Comparison of ENCODE assay signal across 8 mouse cellular contexts in the genomic region with DNA sequence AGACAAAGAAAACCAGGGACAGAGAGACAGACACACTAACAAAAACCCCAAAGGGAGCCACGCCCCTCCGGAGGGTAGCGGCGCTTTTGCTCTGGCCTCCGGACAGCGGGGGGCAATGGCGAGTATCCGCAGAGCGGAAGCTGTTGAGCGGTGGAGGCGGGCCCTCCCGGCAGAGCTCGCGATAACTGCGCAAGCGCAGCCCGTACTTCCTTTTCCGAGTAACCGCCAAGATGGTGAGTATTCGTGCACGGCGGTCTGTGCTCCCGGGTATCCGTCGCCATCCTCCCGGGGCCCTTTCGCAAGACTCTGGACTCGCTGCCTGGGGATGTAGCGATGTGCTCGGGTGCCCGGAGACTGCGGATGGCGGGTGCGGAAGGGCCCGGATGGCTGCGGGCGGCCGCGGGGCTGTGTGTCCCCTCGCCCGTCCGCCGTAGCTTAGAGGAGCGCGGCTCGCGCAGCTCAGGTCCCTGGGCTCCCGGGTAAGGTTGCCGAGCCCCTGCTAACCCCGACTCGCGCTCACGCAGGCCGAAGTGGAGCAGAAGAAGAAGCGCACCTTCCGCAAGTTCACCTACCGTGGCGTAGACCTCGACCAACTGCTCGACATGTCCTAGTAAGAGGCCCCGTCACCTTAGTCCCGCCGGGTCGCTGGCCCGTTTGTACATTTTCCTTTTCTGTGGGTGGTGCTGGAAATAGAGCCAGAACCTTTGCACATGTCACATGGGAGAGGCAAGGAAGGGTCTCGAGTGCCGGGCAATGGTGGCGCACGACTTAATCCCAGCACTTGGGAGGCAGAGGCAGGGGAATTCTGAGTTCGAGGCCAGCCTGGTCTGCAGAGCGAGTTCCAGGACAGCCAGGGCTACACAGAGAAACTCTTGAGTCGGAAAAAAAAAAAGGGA. TPM values are rescaled to one million over a fixed set of nuclear protein-coding genes. Genes with fewer than 3 reads are reported as not detected.
DNase-seq lines count a peak whose midpoint lies in the region; ATAC-seq lines count a peak whose summit lies in the region.

A gene (plus strand): TSS at position 203 of the 896 bp plus-strand sequence.

- peak within 1 kb of the TSS; percentile 96 for H3K4me2 ChIP-seq in hindbrain, embryonic 11.5 days (replicated peaks; ENCODE audit: low read depth, low read length)

- H3K9me3 ChIP-seq in hindbrain, embryonic 11.5 days (ENCODE audit: control insufficient read depth, low read length) = no peaks in the 10 kb centered on the region

- H3K9ac ChIP-seq in hindbrain, embryonic 11.5 days (ENCODE audit: low read depth, low read length) = peak within 1 kb of the TSS; percentile 99

- peak within 1 kb of the TSS; percentile 95 for H3K4me3 ChIP-seq in hindbrain, embryonic 11.5 days (ENCODE audit: low read depth, low read length)

- peak; percentile 77 for ATAC-seq in hindbrain, embryonic 11.5 days (ENCODE audit: low FRiP score)

- H3K27me3 ChIP-seq in hindbrain, embryonic 11.5 days (ENCODE audit: control insufficient read depth, insufficient read depth, low read length) = no peaks in the 10 kb centered on the region

- peaks cover 10% of the 10 kb centered on the region for H3K36me3 ChIP-seq in hindbrain, embryonic 11.5 days (ENCODE audit: control insufficient read depth, insufficient read depth, low read length)

- DNase-seq in Muller cell, postnatal 12 days (ENCODE audit: inconsistent ontology term) = peak; percentile 97
- peak; percentile 95 for DNase-seq in cerebellum, adult 9-11 months
- DNase-seq in frontal cortex, adult 2 months (ENCODE audit: extremely low spot score in 1 of 2, low spot score in 1 of 2) = peak; percentile 85 to 95
- DNase-seq in hindbrain, embryonic 11.5 days (ENCODE audit: low spot score) = peak; percentile 98
- peak; percentile 92 to 95 for DNase-seq in layer of hippocampus, postnatal 10 days (ENCODE audit: low spot score in 2 of 2)
- DNase-seq in lung, postnatal 10 days = peak; percentile 98
- peak; percentile 93 for DNase-seq in ovary, postnatal 36 days (ENCODE audit: low spot score)
- DNase-seq in thymus, postnatal 25 days = peak; percentile 93

- WGBS in hindbrain, embryonic 11.5 days = under 1% methylated on average over 72 of the region's 72 CpGs

- H3K4me1 ChIP-seq in hindbrain, embryonic 11.5 days (replicated peaks; ENCODE audit: control insufficient read depth, insufficient read depth, low read length) = peaks cover 17% of the 10 kb centered on the region

- peak within 1 kb of the TSS; percentile 90 for H3K27ac ChIP-seq in hindbrain, embryonic 11.5 days (ENCODE audit: low read depth, low read length)

RNA-seq across cellular contexts. Expression of the gene that starts here (rescaled TPM):
- 2,217 and 2,507 TPM in 2 replicates for polyA plus RNA-seq in frontal cortex, adult 2 months (2012; rRNA removed)
- 798 TPM in 2 replicates for polyA plus RNA-seq in hindbrain, embryonic 11.5 days (2014; fragmentation: Nextera tagmentation; extraction: Ambion mirVana)
- total RNA-seq in layer of hippocampus, postnatal 10 days (2021) = 100 to 1,000 TPM; 733 to 857 TPM

Comparison
In these comparisons a context has a peak if more than half of its experiments do, and no peak if none do; other contexts are left out.
1. Peak in every context shown above with its lines: DNase-seq, ATAC-seq, H3K4me3 ChIP-seq and H3K27ac ChIP-seq.